Mouse (Mus musculus): Measurements from ENCODE around the gene Atg4c. TPM values are rescaled to one million over a fixed set of nuclear protein-coding genes. Genes with fewer than 3 reads are reported as not detected.

Gene Atg4c
- total and polyA plus RNA-seq, 3 experiments: not detected

GRCm38 (mm10) chr4:99151885-99152558, 41.7 kb upstream of the Atg4c start:
- H3K9me3 ChIP-seq (replicated peaks; ENCODE audit: low read length): peaks cover 59% of the 10 kb centered on the region
- H3K27me3 ChIP-seq (replicated peaks): no peaks in the 10 kb centered on the region
- H3K79me2 ChIP-seq (replicated peaks; ENCODE audit: control insufficient read depth, extremely low read depth, insufficient read depth, poor library complexity, severe bottlenecking): no peaks in the 10 kb centered on the region
- dilution Hi-C loops (cut with MboI; ENCODE audit: extremely low pct_ligation_motif_present, extremely low pct_unique_long_range_greater_than_20kb, low sequenced_read_pairs) (no loop called here), in situ Hi-C loops (cut with MboI; ENCODE audit: low pct_ligation_motif_present, low pct_unique_long_range_greater_than_20kb, low sequenced_read_pairs) (no loop called here)
- no peak overlapping the region for H3K4me2 ChIP-seq (ENCODE audit: insufficient read depth, low read depth, poor library complexity, severe bottlenecking)
- H3K36me3 ChIP-seq (replicated peaks in 1 of 2; ENCODE audit: control insufficient read depth in 1 of 2, insufficient read depth in 1 of 2, low read length in 1 of 2): no peaks in the 10 kb centered on the region
- TF ChIP-seq CHD1 (IDR thresholded peaks at IDR 0.05; ENCODE audit: low read depth, low read length): no peak
- TF ChIP-seq USF1 (IDR thresholded peaks at IDR 0.05; ENCODE audit: low read depth, low read length): no peak
- no peak for TF ChIP-seq RCOR1 (conservative IDR thresholded peaks at IDR 0.05; ENCODE audit: low read depth, low read length)
- TF ChIP-seq CTCF (conservative IDR thresholded peaks at IDR 0.05 in 1 of 2, IDR thresholded peaks at IDR 0.05 in 1 of 2; ENCODE audit: low read depth in 2 of 2, low read length in 2 of 2): no peak
- TF ChIP-seq ZNF384 (IDR thresholded peaks at IDR 0.05; ENCODE audit: low read depth, low read length): no peak
- no peak for TF ChIP-seq SMC3 (IDR thresholded peaks at IDR 0.05; ENCODE audit: low read depth, low read length)
- TF ChIP-seq EP300 (IDR thresholded peaks at IDR 0.05; ENCODE audit: low read length): no peak
- TF ChIP-seq NRF1 (IDR thresholded peaks at IDR 0.05; ENCODE audit: low read depth, low read length): no peak
- no peak for TF ChIP-seq ZC3H11A (IDR thresholded peaks at IDR 0.05; ENCODE audit: low read depth, low read length)
- no peak for TF ChIP-seq E2F4 (IDR thresholded peaks at IDR 0.05; ENCODE audit: insufficient replicate concordance, low read depth, low read length)
- no peak overlapping the region for H3K9ac ChIP-seq (ENCODE audit: insufficient read depth, low read depth)
- H3K4me1 ChIP-seq (ENCODE audit: control insufficient read depth in 1 of 2, insufficient read depth in 2 of 2): no peaks in the 10 kb centered on the region
- no peak overlapping the region for H3K4me3 ChIP-seq (replicated peaks in 1 of 3; ENCODE audit: low read depth in 2 of 3, low read length in 2 of 3, poor library complexity in 1 of 3)
- H3K27ac ChIP-seq (ENCODE audit: insufficient read depth, low read depth): no peak overlapping the region
- no peak for DNase-seq (ENCODE audit: extremely low read depth)

GRCm38 (mm10) chr4:99156641-99157307, 37.0 kb upstream of the Atg4c start:
- H3K9ac ChIP-seq (ENCODE audit: insufficient read depth, low read depth): no peak overlapping the region
- DNase-seq (ENCODE audit: extremely low read depth): no peak
- dilution Hi-C loops (cut with MboI; ENCODE audit: extremely low pct_ligation_motif_present, extremely low pct_unique_long_range_greater_than_20kb, low sequenced_read_pairs) (no loop called here), in situ Hi-C loops (cut with MboI; ENCODE audit: low pct_ligation_motif_present, low pct_unique_long_range_greater_than_20kb, low sequenced_read_pairs) (no loop called here)
- no peak for TF ChIP-seq RAD21 (IDR thresholded peaks at IDR 0.05; ENCODE audit: low read depth, low read length)
- no peak overlapping the region for H3K27ac ChIP-seq (ENCODE audit: insufficient read depth, low read depth)
- H3K36me3 ChIP-seq (replicated peaks in 1 of 2; ENCODE audit: control insufficient read depth in 1 of 2, insufficient read depth in 1 of 2, low read length in 1 of 2): no peaks in the 10 kb centered on the region
- H3K4me2 ChIP-seq (ENCODE audit: insufficient read depth, low read depth, poor library complexity, severe bottlenecking): no peak overlapping the region
- no peak overlapping the region for H3K4me3 ChIP-seq (replicated peaks in 1 of 3; ENCODE audit: low read depth in 2 of 3, low read length in 2 of 3, poor library complexity in 1 of 3)
- no peaks in the 10 kb centered on the region for H3K27me3 ChIP-seq (replicated peaks)
- H3K4me1 ChIP-seq (ENCODE audit: control insufficient read depth in 1 of 2, insufficient read depth in 2 of 2): no peaks in the 10 kb centered on the region
- H3K9me3 ChIP-seq (replicated peaks; ENCODE audit: low read length): peaks cover 48% of the 10 kb centered on the region
- H3K79me2 ChIP-seq (replicated peaks; ENCODE audit: control insufficient read depth, extremely low read depth, insufficient read depth, poor library complexity, severe bottlenecking): no peaks in the 10 kb centered on the region

GRCm38 (mm10) chr4:99158495-99158894, 35.2 kb upstream of the Atg4c start:
- TF ChIP-seq POLR2AphosphoS2 (IDR thresholded peaks at IDR 0.05; ENCODE audit: low read depth, low read length): no peak
- TF ChIP-seq SMC3 (IDR thresholded peaks at IDR 0.05; ENCODE audit: low read depth, low read length): no peak
- no peak for TF ChIP-seq USF2 (conservative IDR thresholded peaks at IDR 0.05; ENCODE audit: low read depth, low read length)
- TF ChIP-seq ZC3H11A (IDR thresholded peaks at IDR 0.05; ENCODE audit: low read depth, low read length): no peak
- TF ChIP-seq MAX (IDR thresholded peaks at IDR 0.05; ENCODE audit: low read length): no peak
- TF ChIP-seq RAD21 (IDR thresholded peaks at IDR 0.05; ENCODE audit: low read depth, low read length): no peak
- TF ChIP-seq USF1 (IDR thresholded peaks at IDR 0.05; ENCODE audit: low read depth, low read length): no peak
- no peak for TF ChIP-seq NRF1 (IDR thresholded peaks at IDR 0.05; ENCODE audit: low read depth, low read length)
- no peak for TF ChIP-seq MXI1 (IDR thresholded peaks at IDR 0.05; ENCODE audit: low read depth, low read length)
- no peak for TF ChIP-seq MYC (IDR thresholded peaks at IDR 0.05; ENCODE audit: low read depth, low read length)
- TF ChIP-seq ELF1 (IDR thresholded peaks at IDR 0.05; ENCODE audit: low read depth, low read length): no peak
- no peak for TF ChIP-seq ETS1 (conservative IDR thresholded peaks at IDR 0.05; ENCODE audit: low read depth, low read length)
- no peak for TF ChIP-seq EP300 (IDR thresholded peaks at IDR 0.05; ENCODE audit: low read length)
- TF ChIP-seq PAX5 (IDR thresholded peaks at IDR 0.05; ENCODE audit: low read length): no peak
- no peak for TF ChIP-seq CHD1 (IDR thresholded peaks at IDR 0.05; ENCODE audit: low read depth, low read length)
- Histone ChIP-seq H3K4me3 (replicated peaks in 1 of 3; ENCODE audit: low read depth in 2 of 3, low read length in 2 of 3, poor library complexity in 1 of 3) (no peak overlapping the region), H3K4me2 (ENCODE audit: insufficient read depth, low read depth, poor library complexity, severe bottlenecking) (no peak overlapping the region), H3K36me3 (replicated peaks in 1 of 2; ENCODE audit: control insufficient read depth in 1 of 2, insufficient read depth in 1 of 2, low read length in 1 of 2) (no peaks in the 10 kb centered on the region), H3K4me1 (ENCODE audit: control insufficient read depth in 1 of 2, insufficient read depth in 2 of 2) (no peaks in the 10 kb centered on the region), H3K27me3 (replicated peaks) (no peaks in the 10 kb centered on the region), H3K27ac (ENCODE audit: insufficient read depth, low read depth) (no peak overlapping the region), H3K9me3 (replicated peaks; ENCODE audit: low read length) (peaks cover 49% of the 10 kb centered on the region), H3K9ac (ENCODE audit: insufficient read depth, low read depth) (no peak overlapping the region), H3K79me2 (replicated peaks; ENCODE audit: control insufficient read depth, extremely low read depth, insufficient read depth, poor library complexity, severe bottlenecking) (no peaks in the 10 kb centered on the region)
- DNase-seq (ENCODE audit: extremely low read depth): no peak
- in situ Hi-C loops (cut with MboI; ENCODE audit: low pct_ligation_motif_present, low pct_unique_long_range_greater_than_20kb, low sequenced_read_pairs) (no loop called here), dilution Hi-C loops (cut with MboI; ENCODE audit: extremely low pct_ligation_motif_present, extremely low pct_unique_long_range_greater_than_20kb, low sequenced_read_pairs) (no loop called here)
